Mouse (Mus musculus) CH12.LX (cell line): ENCODE data around the gene Erich2.

Source experiments
- MAFK ChIP-seq: IDR thresholded peaks from 2 replicates; pipeline ENCODE4 v1.6.1; 2011; ENCODE audit warnings: low read length, improper control_type of control experiment; ENCODE audit not compliant: insufficient replicate concordance
- MYC ChIP-seq: IDR thresholded peaks from 2 replicates; pipeline ENCODE4 v1.6.1; 2011; ENCODE audit warnings: low read depth, mild to moderate bottlenecking, improper control_type of control experiment, low read length
- POLR2A ChIP-seq: IDR thresholded peaks from 2 replicates; pipeline ENCODE4 v1.6.1; 2011; ENCODE audit warnings: low read depth, mild to moderate bottlenecking, improper control_type of control experiment, low read length
- SMC3 ChIP-seq: IDR thresholded peaks from 2 replicates; pipeline ENCODE4 v1.6.1; 2011; ENCODE audit warnings: low read depth, low read length, improper control_type of control experiment

GRCm38 (mm10) chr2:70552067-70552598 is 43.5 kb downstream of the Erich2 start:
- TF ChIP-seq MAFK (no peak), MYC (no peak), POLR2A (no peak), SMC3 (no peak)
